Mouse (Mus musculus): ENCODE results near the gene Atp6v1fnb. TPM values are rescaled to one million over a fixed set of nuclear protein-coding genes. Genes with fewer than 3 reads are reported as not detected.

Atp6v1fnb gene
- total and polyA plus RNA-seq, 3 experiments: 0.46 TPM; not detected in 2

Other genes starting within 250 kb of the Atp6v1fnb start
- 1 to 10 TPM; 2.6 to 6.8 TPM for gene Hilpda, start 198.9 kb upstream of the Atp6v1fnb start, total RNA-seq (2021)
- gene Hilpda, start 198.9 kb upstream of the Atp6v1fnb start, polyA plus RNA-seq (2012; rRNA removed): 10.0 and 12.1 TPM in 2 replicates
- gene Fam71f2, start 191.8 kb upstream of the Atp6v1fnb start, total RNA-seq (2021): under 1 TPM in 1 of 2 experiments, not detected in 1; 0.29 TPM
- 0.18 and 0.35 TPM in 2 replicates for gene Fam71f2, start 191.8 kb upstream of the Atp6v1fnb start, polyA plus RNA-seq (2012; rRNA removed)
- not detected for gene Fam71f1, start 152.3 kb upstream of the Atp6v1fnb start, total RNA-seq (2021)
- not detected in 2 replicates for gene Fam71f1, start 152.3 kb upstream of the Atp6v1fnb start, polyA plus RNA-seq (2012; rRNA removed)
- 100 to 1,000 TPM; 125 to 150 TPM for gene Calu, start 123.4 kb upstream of the Atp6v1fnb start, total RNA-seq (2021)
- gene Calu, start 123.4 kb upstream of the Atp6v1fnb start, polyA plus RNA-seq (2012; rRNA removed): 14.3 and 18.5 TPM in 2 replicates
- not detected for gene Opn1sw, start 83.0 kb upstream of the Atp6v1fnb start, total RNA-seq (2021)
- not detected in 2 replicates for gene Opn1sw, start 83.0 kb upstream of the Atp6v1fnb start, polyA plus RNA-seq (2012; rRNA removed)
- 1 to 10 TPM; 3.4 to 3.9 TPM for gene Ccdc136, start 75.1 kb upstream of the Atp6v1fnb start, total RNA-seq (2021)
- gene Ccdc136, start 75.1 kb upstream of the Atp6v1fnb start, polyA plus RNA-seq (2012; rRNA removed): 1.2 and 2.1 TPM in 2 replicates
- 1 to 10 TPM; 2.3 to 7.6 TPM for gene Flnc, start 38.2 kb upstream of the Atp6v1fnb start, total RNA-seq (2021)
- gene Flnc, start 38.2 kb upstream of the Atp6v1fnb start, polyA plus RNA-seq (2012; rRNA removed): 0.88 and 1.6 TPM in 2 replicates
- gene Atp6v1f, start 3.7 kb upstream of the Atp6v1fnb start, total RNA-seq (2021): 100 to 1,000 TPM; 221 to 237 TPM
- gene Atp6v1f, start 3.7 kb upstream of the Atp6v1fnb start, polyA plus RNA-seq (2012; rRNA removed): 319 and 344 TPM in 2 replicates
- gene Kcp, start 36.5 kb downstream of the Atp6v1fnb start, total RNA-seq (2021): 1 to 10 TPM; 1.9 to 2.1 TPM
- 6.6 and 8.3 TPM in 2 replicates for gene Kcp, start 36.5 kb downstream of the Atp6v1fnb start, polyA plus RNA-seq (2012; rRNA removed)
- 1 to 10 TPM; 4.9 to 6.6 TPM for gene Irf5, start 55.2 kb downstream of the Atp6v1fnb start, total RNA-seq (2021)
- 15.0 and 15.1 TPM in 2 replicates for gene Irf5, start 55.2 kb downstream of the Atp6v1fnb start, polyA plus RNA-seq (2012; rRNA removed)
- gene Tnpo3, start 138.4 kb downstream of the Atp6v1fnb start, total RNA-seq (2021): 10 to 100 TPM; 46.3 to 62.8 TPM
- gene Tnpo3, start 138.4 kb downstream of the Atp6v1fnb start, polyA plus RNA-seq (2012; rRNA removed): 58.6 and 66.8 TPM in 2 replicates
- gene Tspan33, start 222.8 kb downstream of the Atp6v1fnb start, total RNA-seq (2021): 1 to 10 TPM; 2.2 to 2.5 TPM
- gene Tspan33, start 222.8 kb downstream of the Atp6v1fnb start, polyA plus RNA-seq (2012; rRNA removed): 1.2 and 1.5 TPM in 2 replicates